Mouse (Mus musculus): ENCODE measurements around the gene Sipa1l1.

Sipa1l1 gene

GRCm38 (mm10) chr12:82251328-82251727 is 82.2 kb downstream of the Sipa1l1 start:
- DNase-seq: no peak

- peak; percentile 84 for DNase-seq
These were observed 85.0 kb downstream of the Sipa1l1 start for GRCm38 (mm10) chr12:82254076-82254475.

- no peak for DNase-seq
These were observed 86.9 kb downstream of the Sipa1l1 start for GRCm38 (mm10) chr12:82256012-82256411.

GRCm38 (mm10) chr12:82256921-82257500 is 87.9 kb downstream of the Sipa1l1 start:
- DNase-seq: no peak

- no peak for DNase-seq
These were observed 89.1 kb downstream of the Sipa1l1 start for GRCm38 (mm10) chr12:82257994-82258785.

- no peak for DNase-seq
These were observed 94.3 kb downstream of the Sipa1l1 start for GRCm38 (mm10) chr12:82263443-82263842.

GRCm38 (mm10) chr12:82264083-82264851 is 95.1 kb downstream of the Sipa1l1 start:
- no peak for DNase-seq

GRCm38 (mm10) chr12:82265335-82266274 is 96.5 kb downstream of the Sipa1l1 start:
- peak; percentile 68 for DNase-seq

GRCm38 (mm10) chr12:82271447-82271846 is 102.3 kb downstream of the Sipa1l1 start:
- DNase-seq: no peak

GRCm38 (mm10) chr12:82273503-82273902 is 104.4 kb downstream of the Sipa1l1 start:
- no peak for DNase-seq

- DNase-seq: no peak
These were observed 105.5 kb downstream of the Sipa1l1 start for GRCm38 (mm10) chr12:82274576-82274975.

- peak; percentile 67 for DNase-seq
These were observed 106.6 kb downstream of the Sipa1l1 start for GRCm38 (mm10) chr12:82275767-82276166.

GRCm38 (mm10) chr12:82276591-82276990 is 107.5 kb downstream of the Sipa1l1 start:
- DNase-seq: no peak

GRCm38 (mm10) chr12:82284617-82285016 is 115.5 kb downstream of the Sipa1l1 start:
- DNase-seq: no peak

GRCm38 (mm10) chr12:82285018-82285417 is 115.9 kb downstream of the Sipa1l1 start:
- DNase-seq: no peak

- no peak for DNase-seq
These were observed 116.9 kb downstream of the Sipa1l1 start for GRCm38 (mm10) chr12:82286068-82286467.

GRCm38 (mm10) chr12:82286804-82287203 is 117.7 kb downstream of the Sipa1l1 start:
- no peak for DNase-seq

GRCm38 (mm10) chr12:82293545-82294247 is 124.6 kb downstream of the Sipa1l1 start:
- DNase-seq: no peak

- peak; percentile 1 for DNase-seq
These were observed 126.1 kb downstream of the Sipa1l1 start for GRCm38 (mm10) chr12:82294906-82295887.

- no peak for DNase-seq
These were observed 127.2 kb downstream of the Sipa1l1 start for GRCm38 (mm10) chr12:82296276-82296675.

- no peak for DNase-seq
These were observed 128.1 kb downstream of the Sipa1l1 start for GRCm38 (mm10) chr12:82297196-82297595.
